Comparison of ENCODE assay signal across 21 mouse cellular contexts in genomic region chr13:25494492-25495034, GRCm38 (mm10).
DNase-seq lines count a peak whose midpoint lies in the region; ATAC-seq lines count a peak whose summit lies in the region.
"Had no signal": no experiment of that assay in that cellular context is flagged by ENCODE, and none has a peak within 500 bp of the region (broad histone marks: within the 10 kb centered on the region; RNA-seq: fewer than 3 reads in every experiment).

No protein-coding gene starts in this region.

- no peak for ATAC-seq in forebrain, embryonic 14.5 days
- ATAC-seq in forebrain, embryonic 13.5 days: no peak
- ATAC-seq in midbrain, embryonic 11.5 days (ENCODE audit: low FRiP score): no peak
- ATAC-seq in hindbrain, embryonic 16.5 days: 0 out of 2 replicates have a peak, but pooled peaks have one; percentile 54
- no peak for ATAC-seq in neural tube, embryonic 15.5 days (ENCODE audit: low FRiP score)
- ATAC-seq: intestine, embryonic 15.5 days had no signal

- no peaks in the 10 kb centered on the region for H3K9me3 ChIP-seq in forebrain, embryonic 14.5 days (replicated peaks; ENCODE audit: control insufficient read depth, low read length)
- no peaks in the 10 kb centered on the region for H3K9me3 ChIP-seq in forebrain, embryonic 13.5 days (replicated peaks)
- no peaks in the 10 kb centered on the region for H3K9me3 ChIP-seq in midbrain, embryonic 11.5 days (ENCODE audit: control insufficient read depth, low read length)
- no peaks in the 10 kb centered on the region for H3K9me3 ChIP-seq in midbrain, embryonic 10.5 days (replicated peaks)
- H3K9me3 ChIP-seq in hindbrain, embryonic 16.5 days (ENCODE audit: control insufficient read depth, low read length): no peaks in the 10 kb centered on the region
- H3K9me3 ChIP-seq in neural tube, embryonic 15.5 days (replicated peaks): no peaks in the 10 kb centered on the region
- H3K9me3 ChIP-seq: embryonic facial prominence, embryonic 13.5 days; heart, embryonic 13.5 days; intestine, embryonic 15.5 days; stomach, embryonic 15.5 days had no signal

- H3K4me1 ChIP-seq in forebrain, embryonic 14.5 days (ENCODE audit: control insufficient read depth, insufficient read depth, low read length): peaks cover 2% of the 10 kb centered on the region; the same call in 1 of the 2 replicates
- peaks cover 6% of the 10 kb centered on the region; the same call in 1 of the 2 replicates for H3K4me1 ChIP-seq in forebrain, embryonic 13.5 days
- H3K4me1 ChIP-seq in midbrain, embryonic 11.5 days (ENCODE audit: control insufficient read depth, insufficient read depth, low read length): no peaks in the 10 kb centered on the region
- 0 out of 2 replicates have a peak, but pooled peaks cover 4% of the 10 kb centered on the region for H3K4me1 ChIP-seq in midbrain, embryonic 10.5 days
- H3K4me1 ChIP-seq in hindbrain, embryonic 16.5 days (ENCODE audit: control insufficient read depth, insufficient read depth, low read depth, low read length): no peaks in the 10 kb centered on the region
- H3K4me1 ChIP-seq in neural tube, embryonic 15.5 days: peaks cover 5% of the 10 kb centered on the region; the same call in 1 of the 2 replicates
- H3K4me1 ChIP-seq: embryonic facial prominence, embryonic 13.5 days; heart, embryonic 13.5 days; intestine, embryonic 15.5 days; stomach, embryonic 15.5 days had no signal

- no peak overlapping the region for H3K4me2 ChIP-seq in forebrain, embryonic 14.5 days (ENCODE audit: low read length)
- H3K4me2 ChIP-seq in forebrain, embryonic 13.5 days: no peak overlapping the region
- no peak overlapping the region for H3K4me2 ChIP-seq in midbrain, embryonic 11.5 days
- no peak overlapping the region for H3K4me2 ChIP-seq in hindbrain, embryonic 16.5 days (ENCODE audit: low read length)
- H3K4me2 ChIP-seq in neural tube, embryonic 15.5 days: no peak overlapping the region
- H3K4me2 ChIP-seq: embryonic facial prominence, embryonic 13.5 days; heart, embryonic 13.5 days; intestine, embryonic 15.5 days; stomach, embryonic 15.5 days had no signal

- H3K36me3 ChIP-seq in forebrain, embryonic 14.5 days (ENCODE audit: control insufficient read depth, insufficient read depth, low read length): no peaks in the 10 kb centered on the region
- no peaks in the 10 kb centered on the region for H3K36me3 ChIP-seq in forebrain, embryonic 13.5 days (ENCODE audit: poor library complexity, severe bottlenecking)
- H3K36me3 ChIP-seq in midbrain, embryonic 11.5 days (ENCODE audit: control insufficient read depth, insufficient read depth, low read length): no peaks in the 10 kb centered on the region
- no peaks in the 10 kb centered on the region for H3K36me3 ChIP-seq in midbrain, embryonic 10.5 days
- H3K36me3 ChIP-seq in hindbrain, embryonic 16.5 days (ENCODE audit: control insufficient read depth, insufficient read depth, low read length): no peaks in the 10 kb centered on the region
- no peaks in the 10 kb centered on the region for H3K36me3 ChIP-seq in neural tube, embryonic 15.5 days
- H3K36me3 ChIP-seq: embryonic facial prominence, embryonic 13.5 days; heart, embryonic 13.5 days; intestine, embryonic 15.5 days; stomach, embryonic 15.5 days had no signal

- no peaks in the 10 kb centered on the region for H3K27me3 ChIP-seq in forebrain, embryonic 14.5 days (replicated peaks; ENCODE audit: control insufficient read depth, insufficient read depth, low read length)
- H3K27me3 ChIP-seq in forebrain, embryonic 13.5 days: no peaks in the 10 kb centered on the region
- no peaks in the 10 kb centered on the region for H3K27me3 ChIP-seq in midbrain, embryonic 11.5 days (ENCODE audit: control insufficient read depth, insufficient read depth, low read length)
- H3K27me3 ChIP-seq in midbrain, embryonic 10.5 days (ENCODE audit: low read depth, poor library complexity, severe bottlenecking): no peaks in the 10 kb centered on the region
- H3K27me3 ChIP-seq in hindbrain, embryonic 16.5 days (replicated peaks; ENCODE audit: control insufficient read depth, insufficient read depth, low read length): no peaks in the 10 kb centered on the region
- no peaks in the 10 kb centered on the region for H3K27me3 ChIP-seq in neural tube, embryonic 15.5 days (replicated peaks)
- H3K27me3 ChIP-seq: embryonic facial prominence, embryonic 13.5 days; heart, embryonic 13.5 days; intestine, embryonic 15.5 days; stomach, embryonic 15.5 days had no signal

- H3K9ac ChIP-seq in forebrain, embryonic 14.5 days (ENCODE audit: low read length): no peak overlapping the region
- H3K9ac ChIP-seq in forebrain, embryonic 13.5 days: no peak overlapping the region
- no peak overlapping the region for H3K9ac ChIP-seq in midbrain, embryonic 11.5 days (ENCODE audit: low read length)
- H3K9ac ChIP-seq in hindbrain, embryonic 16.5 days (ENCODE audit: low read depth, low read length): no peak overlapping the region
- H3K9ac ChIP-seq in neural tube, embryonic 15.5 days (replicated peaks): no peak overlapping the region
- H3K9ac ChIP-seq: embryonic facial prominence, embryonic 13.5 days; heart, embryonic 13.5 days; intestine, embryonic 15.5 days; stomach, embryonic 15.5 days had no signal

- no peak overlapping the region for H3K4me3 ChIP-seq in forebrain, embryonic 14.5 days (ENCODE audit: low read depth, low read length)
- H3K4me3 ChIP-seq in forebrain, embryonic 13.5 days: no peak overlapping the region
- no peak overlapping the region for H3K4me3 ChIP-seq in midbrain, embryonic 11.5 days (ENCODE audit: low read depth, low read length)
- H3K4me3 ChIP-seq in midbrain, embryonic 10.5 days: no peak overlapping the region
- H3K4me3 ChIP-seq in hindbrain, embryonic 16.5 days (ENCODE audit: low read length): no peak overlapping the region
- H3K4me3 ChIP-seq in neural tube, embryonic 15.5 days (replicated peaks): no peak overlapping the region
- H3K4me3 ChIP-seq: embryonic facial prominence, embryonic 13.5 days; heart, embryonic 13.5 days; intestine, embryonic 15.5 days; stomach, embryonic 15.5 days had no signal

- H3K27ac ChIP-seq in forebrain, embryonic 14.5 days (ENCODE audit: low read depth, low read length): no peak overlapping the region; the same call in 1 of the 2 replicates
- no peak overlapping the region for H3K27ac ChIP-seq in forebrain, embryonic 13.5 days
- H3K27ac ChIP-seq in midbrain, embryonic 11.5 days (ENCODE audit: low read depth, low read length): no peak overlapping the region
- no peak overlapping the region for H3K27ac ChIP-seq in midbrain, embryonic 10.5 days (replicated peaks)
- no peak overlapping the region for H3K27ac ChIP-seq in hindbrain, embryonic 16.5 days (ENCODE audit: low read depth, low read length)
- H3K27ac ChIP-seq in neural tube, embryonic 15.5 days (replicated peaks): peak overlapping the region; percentile 19; the same call in 1 of the 2 replicates
- H3K27ac ChIP-seq: embryonic facial prominence, embryonic 13.5 days; heart, embryonic 13.5 days; intestine, embryonic 15.5 days; stomach, embryonic 15.5 days had no signal

- DNase-seq in forebrain, embryonic 14.5 days (ENCODE audit: low spot score): peak; percentile 39
- peak; percentile 83 for DNase-seq in midbrain, embryonic 11.5 days (ENCODE audit: low spot score, missing footprints)
- DNase-seq in midbrain, embryonic 10.5 days (ENCODE audit: low spot score): no peak
- DNase-seq in adrenal gland, postnatal 14 days: no peak
- DNase-seq: adrenal gland, postnatal 25 days; cerebellum, adult 9-10 months; gastrocnemius, postnatal 14 days; heart, adult 18-20 months; kidney, adult 9 months; kidney, postnatal 25 days; liver; lung, postnatal 14 days; right cerebral cortex, postnatal 25 days; thymus, adult 18-20 months had no signal

- WGBS in forebrain, embryonic 14.5 days: 18% methylated on average over 7 of the region's 7 CpGs
- WGBS in forebrain, embryonic 13.5 days: 20% methylated on average over 7 of the region's 7 CpGs
- WGBS in midbrain, embryonic 11.5 days: 60% methylated on average over 7 of the region's 7 CpGs
- 64% methylated on average over 7 of the region's 7 CpGs for WGBS in midbrain, embryonic 10.5 days
- 30% methylated on average over 7 of the region's 7 CpGs for WGBS in hindbrain, embryonic 16.5 days
- 44% methylated on average over 7 of the region's 7 CpGs for WGBS in neural tube, embryonic 15.5 days

Comparison
In these comparisons a context has a peak if more than half of its experiments do, and no peak if none do; other contexts are left out.
1. DNase-seq: peak in forebrain, embryonic 14.5 days (single experiment) and midbrain, embryonic 11.5 days (single experiment); none in midbrain, embryonic 10.5 days (single experiment) and adrenal gland, postnatal 14 days (single experiment).